Mouse (Mus musculus) hindbrain, embryonic 11.5 days (tissue): ENCODE results near the gene Pik3cb. TPM values are rescaled to one million over a fixed set of nuclear protein-coding genes. Genes with fewer than 3 reads are reported as not detected.

ENCODE experiments used
- ATAC-seq: fragments of 200-750 bp; cut with Nextera tagmentation; 2 replicates; pipeline ENCODE4 v1.8.0; 2017; ENCODE audit warnings: mild to moderate bottlenecking, moderate TSS enrichment, moderate library complexity; ENCODE audit not compliant: low FRiP score
- DNase-seq: peaks from one replicate; pipeline ENCODE4 v3.0.0-alpha.2; 2015; ENCODE audit warnings: low spot score
- H3K27ac ChIP-seq: fragments of 300-500 bp; sonication (generic); 2 replicates; pipeline ENCODE4 v1.5.1; 2014; ENCODE audit warnings: mild to moderate bottlenecking, low read depth, low read length
- H3K27me3 ChIP-seq: fragments of 300-500 bp; sonication (generic); 2 replicates; pipeline ENCODE4 v1.6.1; 2014; ENCODE audit warnings: mild to moderate bottlenecking, low read length, moderate library complexity, mixed read lengths; ENCODE audit not compliant: control insufficient read depth, insufficient read depth
- H3K36me3 ChIP-seq: fragments of 300-500 bp; sonication (generic); 2 replicates; pipeline ENCODE4 v1.6.1; 2014; ENCODE audit warnings: mild to moderate bottlenecking, low read length, moderate library complexity, mixed read lengths; ENCODE audit not compliant: control insufficient read depth, insufficient read depth
- H3K4me1 ChIP-seq: fragments of 300-500 bp; sonication (generic); replicated peaks from 2 replicates; pipeline ENCODE4 v1.6.1; 2014; ENCODE audit warnings: low read length, mixed read lengths; ENCODE audit not compliant: control insufficient read depth, insufficient read depth
- H3K4me2 ChIP-seq: fragments of 300-500 bp; sonication (generic); replicated peaks from 2 replicates; pipeline ENCODE4 v1.6.1; 2014; ENCODE audit warnings: mild to moderate bottlenecking, low read depth, low read length
- H3K4me3 ChIP-seq: fragments of 300-500 bp; sonication (generic); 2 replicates; pipeline ENCODE4 v1.5.1; 2014; ENCODE audit warnings: low read depth, low read length
- H3K9ac ChIP-seq: fragments of 300-500 bp; sonication (generic); 2 replicates; pipeline ENCODE4 v1.6.1; 2014; ENCODE audit warnings: low read depth, low read length
- H3K9me3 ChIP-seq: fragments of 300-500 bp; sonication (generic); 2 replicates; pipeline ENCODE4 v1.6.1; 2016; ENCODE audit warnings: low read length; ENCODE audit not compliant: control insufficient read depth
- WGBS: fragments of 180-500 bp; shearing (Covaris S2); extraction: QIAGEN DNeasy Blood & Tissue Kit; methylation state at CpG from one replicate; pipeline ENCODE4 v1.1.7; 2014; 5-methylcytosine and 5-hydroxymethylcytosine counted together
- polyA plus RNA-seq: library from polyadenylated mRNA; unstranded; fragments of >200 nt; fragmentation: Nextera tagmentation; extraction: Ambion mirVana; gene quantifications from 2 replicates; pipeline ENCODE4 v1.2.1, GENCODE M21; 2014

The Pik3cb gene
- polyA plus RNA-seq, 1 experiment from 2014 or later = 2.2 TPM

DNA sequence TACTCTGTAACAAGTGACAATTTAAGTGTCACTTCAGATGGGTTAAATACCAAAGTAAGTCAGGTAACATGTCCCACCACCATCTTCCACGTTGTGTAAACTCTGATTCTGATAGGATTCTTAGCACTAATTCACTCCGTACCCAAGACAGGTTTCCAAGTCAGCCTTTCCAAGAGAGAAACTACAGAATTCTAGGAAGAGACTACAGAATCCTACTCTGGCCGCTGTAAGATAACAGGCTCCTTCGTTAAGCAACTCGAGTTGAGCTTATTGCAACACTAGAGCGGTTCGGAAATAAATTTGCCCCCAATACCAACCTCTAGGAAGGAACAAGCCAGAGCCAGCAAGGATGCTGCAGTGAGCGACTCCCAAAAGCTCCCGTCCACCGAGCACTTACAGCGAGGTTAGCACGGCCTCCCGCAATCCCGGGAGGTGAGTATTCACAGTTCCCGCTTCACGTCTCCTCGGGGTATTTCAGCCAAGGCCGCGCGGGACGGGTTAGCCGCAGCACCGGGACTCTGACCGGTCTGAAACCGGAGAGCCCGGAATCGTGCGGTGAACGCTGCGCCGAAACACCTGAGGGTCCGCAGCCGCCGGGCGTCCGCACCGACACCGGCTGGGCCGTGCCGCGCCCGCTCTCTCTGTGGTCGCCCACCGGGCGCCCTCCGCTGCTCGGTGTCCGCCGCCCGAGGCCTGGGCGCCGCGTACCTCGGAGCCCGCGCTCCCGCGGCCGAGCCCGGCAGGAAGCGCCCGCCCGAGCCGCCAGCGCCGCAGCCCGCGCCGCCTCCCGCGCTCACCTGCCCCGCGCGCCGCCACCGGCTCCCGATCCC, 1.0 kb downstream of the Pik3cb start:
- WGBS = under 1% methylated on average over 44 of the region's 77 CpGs
- no peaks in the 10 kb centered on the region for H3K27me3 ChIP-seq
- no peak for DNase-seq
- peak overlapping the region; percentile 84 for H3K27ac ChIP-seq
- H3K9me3 ChIP-seq = no peaks in the 10 kb centered on the region
- peak overlapping the region; percentile 74 for H3K9ac ChIP-seq
- peak; percentile 86 for ATAC-seq
- no peaks in the 10 kb centered on the region for H3K4me1 ChIP-seq
- peak overlapping the region; percentile 75 for H3K4me3 ChIP-seq
- no peaks in the 10 kb centered on the region for H3K36me3 ChIP-seq
- peak overlapping the region; percentile 63 for H3K4me2 ChIP-seq

- Histone ChIP-seq H3K27me3 (no peaks in the 10 kb centered on the region), H3K36me3 (no peaks in the 10 kb centered on the region), H3K4me1 (no peaks in the 10 kb centered on the region), H3K4me3 (no peak overlapping the region), H3K27ac (no peak overlapping the region), H3K9me3 (no peaks in the 10 kb centered on the region), H3K9ac (no peak overlapping the region), H3K4me2 (no peak overlapping the region)
- 80% methylated on average over 5 of the region's 5 CpGs for WGBS
- no peak for DNase-seq
- no peak for ATAC-seq
Observed at GRCm38 (mm10) chr9:99137301-99137700, 3.1 kb downstream of the Pik3cb start.

- Histone ChIP-seq H3K9me3 (no peaks in the 10 kb centered on the region), H3K4me2 (no peak overlapping the region), H3K9ac (no peak overlapping the region), H3K4me3 (no peak overlapping the region), H3K27me3 (no peaks in the 10 kb centered on the region), H3K27ac (no peak overlapping the region), H3K4me1 (no peaks in the 10 kb centered on the region), H3K36me3 (no peaks in the 10 kb centered on the region)
- WGBS = 48% methylated on average over 3 of the region's 3 CpGs
- no peak for ATAC-seq
- DNase-seq = no peak
Observed at GRCm38 (mm10) chr9:99131951-99132470, 8.4 kb downstream of the Pik3cb start.

GRCm38 (mm10) chr9:99131119-99131518, 9.3 kb downstream of the Pik3cb start:
- no peak overlapping the region for H3K4me2 ChIP-seq
- WGBS = 93% methylated on average over 4 of the region's 4 CpGs
- no peak for ATAC-seq
- no peak for DNase-seq
- H3K9me3 ChIP-seq = no peaks in the 10 kb centered on the region
- H3K27ac ChIP-seq = no peak overlapping the region
- H3K4me1 ChIP-seq = no peaks in the 10 kb centered on the region
- H3K9ac ChIP-seq = no peak overlapping the region
- no peaks in the 10 kb centered on the region for H3K36me3 ChIP-seq
- H3K27me3 ChIP-seq = no peaks in the 10 kb centered on the region
- H3K4me3 ChIP-seq = no peak overlapping the region

GRCm38 (mm10) chr9:99127578-99127977, 12.8 kb downstream of the Pik3cb start:
- Histone ChIP-seq H3K4me3 (no peak overlapping the region), H3K9ac (no peak overlapping the region), H3K36me3 (no peaks in the 10 kb centered on the region), H3K9me3 (no peaks in the 10 kb centered on the region), H3K4me1 (no peaks in the 10 kb centered on the region), H3K4me2 (no peak overlapping the region), H3K27ac (no peak overlapping the region), H3K27me3 (no peaks in the 10 kb centered on the region)
- no peak for DNase-seq
- no peak for ATAC-seq
- 74% methylated on average over 7 of the region's 7 CpGs for WGBS

DNA sequence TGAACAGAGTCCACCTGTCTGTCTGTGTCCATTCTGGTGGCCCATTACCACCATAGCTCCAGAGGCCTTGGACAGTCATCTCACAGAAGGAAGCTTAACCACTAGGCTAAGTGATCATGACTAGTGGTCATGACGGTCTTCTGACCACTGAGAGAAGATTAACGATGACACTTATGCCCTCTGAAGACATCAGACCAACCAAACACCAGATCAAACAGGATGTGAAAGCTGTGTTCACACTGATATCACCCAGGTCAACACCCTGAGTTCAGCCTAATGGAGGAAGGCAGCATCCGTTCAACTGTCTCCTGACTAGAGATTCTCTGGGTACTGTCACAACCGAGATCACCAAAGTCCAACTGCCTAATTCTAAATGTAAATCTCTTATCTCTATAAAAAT, 17.7 kb downstream of the Pik3cb start:
- H3K4me3 ChIP-seq = no peak overlapping the region
- H3K27ac ChIP-seq = no peak overlapping the region
- DNase-seq (no peak), ATAC-seq (no peak)
- H3K4me1 ChIP-seq = no peaks in the 10 kb centered on the region
- H3K4me2 ChIP-seq = no peak overlapping the region
- no peak overlapping the region for H3K9ac ChIP-seq
- H3K9me3 ChIP-seq = no peaks in the 10 kb centered on the region
- 83% methylated on average over 4 of the region's 4 CpGs for WGBS
- H3K36me3 ChIP-seq = no peaks in the 10 kb centered on the region
- H3K27me3 ChIP-seq = no peaks in the 10 kb centered on the region

GRCm38 (mm10) chr9:99112409-99112808, 28.0 kb downstream of the Pik3cb start:
- no peaks in the 10 kb centered on the region for H3K27me3 ChIP-seq
- H3K4me2 ChIP-seq = no peak overlapping the region
- 79% methylated on average over 12 of the region's 12 CpGs for WGBS
- no peaks in the 10 kb centered on the region for H3K9me3 ChIP-seq
- DNase-seq (no peak), ATAC-seq (no peak)
- no peak overlapping the region for H3K27ac ChIP-seq
- H3K36me3 ChIP-seq = no peaks in the 10 kb centered on the region
- no peak overlapping the region for H3K4me3 ChIP-seq
- H3K4me1 ChIP-seq = no peaks in the 10 kb centered on the region; the same call in 1 of the 2 replicates
- H3K9ac ChIP-seq = no peak overlapping the region

DNA sequence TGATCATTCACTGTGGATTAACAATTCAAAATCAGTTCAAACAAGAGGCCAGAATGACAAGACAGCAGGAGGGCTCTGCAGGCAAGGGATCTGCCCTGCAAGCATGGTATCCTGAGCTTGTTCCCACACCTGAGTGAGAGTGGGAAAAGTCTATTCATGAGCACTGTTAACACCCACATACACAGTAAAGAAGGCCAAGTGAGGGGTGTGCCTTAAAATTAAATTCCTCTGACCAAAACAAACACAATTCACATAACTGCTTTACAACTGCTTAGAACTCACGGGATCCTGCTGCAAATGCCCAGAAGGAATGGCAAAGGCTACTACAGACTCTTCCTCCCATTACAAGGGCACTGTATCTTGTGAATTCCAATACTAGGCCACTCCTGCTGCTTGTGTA, 29.3 kb downstream of the Pik3cb start:
- no peaks in the 10 kb centered on the region for H3K36me3 ChIP-seq
- no peak for DNase-seq
- no peaks in the 10 kb centered on the region for H3K9me3 ChIP-seq
- ATAC-seq = no peak
- 51% methylated on average over 1 of the region's 1 CpGs for WGBS
- no peaks in the 10 kb centered on the region; the same call in 1 of the 2 replicates for H3K4me1 ChIP-seq
- H3K27me3 ChIP-seq = no peaks in the 10 kb centered on the region
- H3K9ac ChIP-seq = no peak overlapping the region
- no peak overlapping the region for H3K27ac ChIP-seq
- no peak overlapping the region for H3K4me2 ChIP-seq
- no peak overlapping the region for H3K4me3 ChIP-seq

GRCm38 (mm10) chr9:99110213-99110612, 30.2 kb downstream of the Pik3cb start:
- H3K27ac ChIP-seq = no peak overlapping the region
- ATAC-seq (no peak), DNase-seq (no peak)
- H3K9ac ChIP-seq = no peak overlapping the region
- 43% methylated on average over 5 of the region's 5 CpGs for WGBS
- no peaks in the 10 kb centered on the region for H3K27me3 ChIP-seq
- H3K4me1 ChIP-seq = no peaks in the 10 kb centered on the region; the same call in 1 of the 2 replicates
- H3K4me2 ChIP-seq = no peak overlapping the region
- no peaks in the 10 kb centered on the region for H3K9me3 ChIP-seq
- H3K36me3 ChIP-seq = no peaks in the 10 kb centered on the region
- no peak overlapping the region for H3K4me3 ChIP-seq
